Mouse (Mus musculus) kidney, postnatal 0 days (tissue): ENCODE measurements around the gene Phf24. TPM values are rescaled to one million over a fixed set of nuclear protein-coding genes. Genes with fewer than 3 reads are reported as not detected.

Experiments
- ATAC-seq: fragments of 200-750 bp; cut with Nextera tagmentation; replicated peaks from 2 replicates; pipeline ENCODE4 v1.8.0; 2017; ENCODE audit warnings: low read depth, moderate number of reproducible peaks, moderate TSS enrichment, moderate library complexity; ENCODE audit not compliant: low FRiP score
- DNase-seq: peaks from one replicate; pipeline ENCODE4 v3.0.0-alpha.2; 2016; ENCODE audit warnings: low spot score
- H3K27ac ChIP-seq: fragments of 300-500 bp; sonication (generic); 2 replicates; pipeline ENCODE4 v1.5.1; 2014; ENCODE audit warnings: mild to moderate bottlenecking
- H3K27me3 ChIP-seq: fragments of 300-500 bp; sonication (generic); 2 replicates; pipeline ENCODE4 v1.6.1; 2014; ENCODE audit warnings: low read length, mixed read lengths; ENCODE audit not compliant: insufficient read depth
- H3K36me3 ChIP-seq: fragments of 300-500 bp; sonication (generic); 2 replicates; pipeline ENCODE4 v1.6.1; 2014; ENCODE audit warnings: low read length, mixed read lengths; ENCODE audit not compliant: insufficient read depth
- H3K4me1 ChIP-seq: fragments of 300-500 bp; sonication (generic); replicated peaks from 2 replicates; pipeline ENCODE4 v1.6.1; 2014; ENCODE audit warnings: antibody characterized with exemption, low read length, mixed read lengths; ENCODE audit not compliant: insufficient read depth
- H3K4me2 ChIP-seq: fragments of 300-500 bp; sonication (generic); 2 replicates; pipeline ENCODE4 v1.6.1; 2014; ENCODE audit warnings: mild to moderate bottlenecking, low read length, moderate library complexity, mixed read lengths
- H3K4me3 ChIP-seq: fragments of 300-500 bp; sonication (generic); replicated peaks from 2 replicates; pipeline ENCODE4 v1.5.1; 2014; ENCODE audit warnings: low read depth, low read length
- H3K9ac ChIP-seq: fragments of 300-500 bp; sonication (generic); 2 replicates; pipeline ENCODE4 v1.6.1; 2014; ENCODE audit warnings: low read depth, low read length
- H3K9me3 ChIP-seq: fragments of 300-500 bp; sonication (generic); replicated peaks from 2 replicates; pipeline ENCODE4 v1.6.1; 2016; ENCODE audit warnings: low read length, inconsistent platforms, mixed read lengths
- CTCF ChIP-seq: IDR thresholded peaks from 2 replicates; pipeline ENCODE4 v1.5.1; 2016; ENCODE audit warnings: antibody characterized with exemption, low read depth, mild to moderate bottlenecking, moderate library complexity
- WGBS: fragments of 180-500 bp; shearing (Covaris S2); extraction: QIAGEN DNeasy Blood & Tissue Kit; methylation state at CpG from one replicate; pipeline ENCODE4 v1.1.7; 2014; 5-methylcytosine and 5-hydroxymethylcytosine counted together
- polyA plus RNA-seq: library from polyadenylated mRNA; unstranded; fragments of >200 nt; fragmentation: Nextera tagmentation; extraction: Ambion mirVana; gene quantifications from 2 replicates; pipeline ENCODE4 v1.2.1, GENCODE M21; 2015

The Phf24 gene
- polyA plus RNA-seq, 1 experiment from 2014 or later, result 0.64 TPM

GRCm38 (mm10) chr4:42950065-42950558, 33.7 kb downstream of the Phf24 start:
- H3K4me2 ChIP-seq, result peak overlapping the region; percentile 88
- peak overlapping the region; percentile 90 for H3K27ac ChIP-seq
- no peaks in the 10 kb centered on the region for H3K9me3 ChIP-seq
- peak overlapping the region; percentile 72 for H3K9ac ChIP-seq
- peak; percentile 71 for ATAC-seq
- TF ChIP-seq CTCF, result no peak
- WGBS, result under 1% methylated on average over 25 of the region's 27 CpGs
- no peaks in the 10 kb centered on the region; the same call in 1 of the 2 replicates for H3K27me3 ChIP-seq
- H3K4me3 ChIP-seq, result peak overlapping the region; percentile 70
- DNase-seq, result peak; percentile 86
- H3K36me3 ChIP-seq, result no peaks in the 10 kb centered on the region
- H3K4me1 ChIP-seq, result peaks cover 14% of the 10 kb centered on the region

- Histone ChIP-seq H3K36me3 (no peaks in the 10 kb centered on the region), H3K9me3 (no peaks in the 10 kb centered on the region), H3K4me2 (0 out of 2 replicates have a peak overlapping the region, but pooled peaks have one; percentile 13), H3K27ac (no peak overlapping the region), H3K4me1 (peaks cover 14% of the 10 kb centered on the region), H3K27me3 (no peaks in the 10 kb centered on the region; the same call in 1 of the 2 replicates), H3K4me3 (no peak overlapping the region), H3K9ac (no peak overlapping the region)
- no peak for TF ChIP-seq CTCF
- DNase-seq, result no peak
- 43% methylated on average over 11 of the region's 11 CpGs for WGBS
- ATAC-seq, result no peak
Measured at GRCm38 (mm10) chr4:42951206-42952195, 35.0 kb downstream of the Phf24 start.

DNA sequence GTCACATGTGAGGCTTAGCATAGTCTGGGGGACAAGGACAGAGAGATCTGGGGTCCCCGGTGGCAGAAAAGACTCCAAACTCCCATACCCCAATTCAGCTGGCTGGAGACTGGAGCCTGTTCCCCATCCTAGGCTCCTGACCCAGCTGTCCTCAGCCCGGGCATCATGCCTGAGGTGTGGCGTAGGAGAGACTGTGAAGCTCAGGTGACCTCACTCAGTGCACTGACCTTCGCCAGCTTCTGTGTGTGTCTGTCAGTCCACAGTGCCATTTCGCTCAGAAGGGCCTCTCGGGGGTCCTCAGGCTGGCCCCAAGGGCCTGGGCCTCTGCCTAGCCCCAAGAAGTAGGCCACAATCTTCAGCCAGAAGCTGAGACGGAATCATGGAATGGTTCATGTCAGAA, 36.1 kb downstream of the Phf24 start:
- Histone ChIP-seq H3K4me1 (peaks cover 14% of the 10 kb centered on the region), H3K27ac (no peak overlapping the region), H3K27me3 (no peaks in the 10 kb centered on the region; the same call in 1 of the 2 replicates), H3K9ac (no peak overlapping the region), H3K4me3 (no peak overlapping the region), H3K9me3 (no peaks in the 10 kb centered on the region), H3K36me3 (0 out of 2 replicates have a peak, but pooled peaks cover 3% of the 10 kb centered on the region), H3K4me2 (no peak overlapping the region)
- TF ChIP-seq CTCF, result no peak
- WGBS, result 80% methylated on average over 7 of the region's 7 CpGs
- no peak for DNase-seq
- ATAC-seq, result no peak

DNA sequence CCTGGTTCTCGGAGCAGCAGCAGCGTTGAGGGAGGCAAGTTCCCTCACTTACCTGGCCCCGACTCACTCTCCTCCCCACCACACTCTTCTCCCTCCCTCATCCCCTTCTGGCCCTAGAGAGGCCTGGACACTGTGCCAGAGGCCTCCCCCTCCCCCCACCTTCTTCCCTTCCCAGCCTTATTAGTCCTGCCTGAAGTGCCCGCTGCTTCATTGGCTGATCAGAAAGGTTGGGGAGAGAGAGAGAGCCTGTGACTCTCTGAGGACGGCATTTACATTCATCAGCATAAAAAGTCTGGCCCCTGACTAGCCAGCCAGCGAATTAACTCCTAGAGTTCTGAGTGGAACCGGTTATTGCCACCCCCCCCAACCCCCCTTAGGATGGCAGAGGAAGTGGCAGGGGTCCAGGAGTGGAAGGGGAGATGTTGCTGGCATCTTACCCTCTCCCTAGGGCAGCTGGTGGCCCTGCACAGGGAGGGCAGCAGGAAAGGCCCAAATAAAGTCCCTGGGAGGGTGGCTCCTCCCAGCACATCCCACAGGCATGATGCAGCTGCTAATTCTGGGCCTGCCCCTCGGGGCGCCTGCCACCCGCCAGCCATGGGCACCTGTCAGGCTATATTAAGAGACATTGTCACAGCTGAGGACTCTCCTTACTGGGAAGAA, 37.1 kb downstream of the Phf24 start:
- Histone ChIP-seq H3K27ac (no peak overlapping the region; the same call in 1 of the 2 replicates), H3K27me3 (no peaks in the 10 kb centered on the region), H3K9ac (no peak overlapping the region), H3K9me3 (no peaks in the 10 kb centered on the region), H3K4me1 (peaks cover 14% of the 10 kb centered on the region), H3K4me3 (no peak overlapping the region), H3K36me3 (0 out of 2 replicates have a peak, but pooled peaks cover 3% of the 10 kb centered on the region), H3K4me2 (no peak overlapping the region)
- no peak for DNase-seq
- ATAC-seq, result no peak
- TF ChIP-seq CTCF, result no peak
- WGBS, result 31% methylated on average over 10 of the region's 10 CpGs

DNA sequence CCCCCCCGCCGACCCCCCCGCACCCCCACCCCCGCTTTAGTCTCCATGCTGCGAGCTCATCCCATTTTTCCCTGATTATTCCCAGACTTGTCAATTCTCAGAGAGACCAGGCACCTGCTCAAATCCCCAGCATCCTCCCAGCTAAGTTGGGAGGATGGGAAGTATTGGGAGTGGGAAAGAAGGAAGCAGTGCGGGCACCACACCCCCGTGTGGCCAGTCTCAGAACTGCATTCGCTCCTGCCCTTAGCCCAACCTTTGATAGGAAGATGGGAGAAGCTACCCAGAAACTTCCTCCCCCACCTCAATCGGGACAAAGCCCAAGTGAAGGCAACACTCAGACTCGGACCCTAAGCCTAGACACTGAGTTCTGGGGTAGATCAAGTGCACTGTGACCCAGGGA, 37.8 kb downstream of the Phf24 start:
- Histone ChIP-seq H3K27ac (no peak overlapping the region), H3K27me3 (no peaks in the 10 kb centered on the region), H3K9ac (no peak overlapping the region), H3K9me3 (no peaks in the 10 kb centered on the region), H3K4me2 (no peak overlapping the region), H3K36me3 (0 out of 2 replicates have a peak, but pooled peaks cover 3% of the 10 kb centered on the region), H3K4me3 (no peak overlapping the region), H3K4me1 (peaks cover 10% of the 10 kb centered on the region; the same call in 1 of the 2 replicates)
- DNase-seq, result peak; percentile 84
- 6% methylated on average over 10 of the region's 10 CpGs for WGBS
- peak; percentile 87 for TF ChIP-seq CTCF
- ATAC-seq, result no peak

GRCm38 (mm10) chr4:42955200-42955599, 38.7 kb downstream of the Phf24 start:
- Histone ChIP-seq H3K4me3 (no peak overlapping the region), H3K27ac (no peak overlapping the region), H3K36me3 (0 out of 2 replicates have a peak, but pooled peaks cover 3% of the 10 kb centered on the region), H3K4me1 (peaks cover 9% of the 10 kb centered on the region; the same call in 1 of the 2 replicates), H3K4me2 (no peak overlapping the region), H3K27me3 (no peaks in the 10 kb centered on the region), H3K9ac (no peak overlapping the region), H3K9me3 (no peaks in the 10 kb centered on the region)
- no peak for TF ChIP-seq CTCF
- WGBS, result 96% methylated on average over 3 of the region's 3 CpGs
- DNase-seq (no peak), ATAC-seq (no peak)
